Comparison of ENCODE assay signal across 19 mouse cellular contexts in genomic region chr11:44532846-44533781, GRCm38 (mm10). TPM values are rescaled to one million over a fixed set of nuclear protein-coding genes. Genes with fewer than 3 reads are reported as not detected.
DNase-seq lines count a peak whose midpoint lies in the region; ATAC-seq and TF ChIP-seq lines count a peak whose summit lies in the region.
"Had no signal": no experiment of that assay in that cellular context is flagged by ENCODE, and none has a peak within 500 bp of the region (broad histone marks: within the 10 kb centered on the region; RNA-seq: fewer than 3 reads in every experiment).

No protein-coding gene starts in this region.

- POLR2A ChIA-PET in Patski (lab: Charles Lee) = interaction anchor here (0.6 kb wide), 1 partner anchor 618 kb away, joined by 3 read pairs; no protein-coding TSS in a partner anchor

- CTCF ChIA-PET in Patski (lab: Charles Lee) = interaction anchor here (1.1 to 2.7 kb wide), 2 partner anchors 10 to 12 kb away, joined by 3 to 10 read pairs; no protein-coding TSS in a partner anchor

- no peaks in the 10 kb centered on the region for H3K9me3 ChIP-seq in embryonic facial prominence, embryonic 13.5 days
- H3K9me3 ChIP-seq in embryonic facial prominence, embryonic 10.5 days = no peaks in the 10 kb centered on the region
- H3K9me3 ChIP-seq in forebrain, embryonic 16.5 days (ENCODE audit: control insufficient read depth, low read length) = no peaks in the 10 kb centered on the region
- H3K9me3 ChIP-seq: embryonic facial prominence, embryonic 12.5 days; hindbrain, embryonic 15.5 days; midbrain, embryonic 12.5 days; neural tube, embryonic 12.5 days had no signal

- no peak overlapping the region for H3K4me3 ChIP-seq in embryonic facial prominence, embryonic 13.5 days
- H3K4me3 ChIP-seq in embryonic facial prominence, embryonic 10.5 days = no peak overlapping the region
- no peak overlapping the region for H3K4me3 ChIP-seq in cerebellum, adult 2 months (replicated peaks; ENCODE audit: insufficient read depth, low read depth, low read length)
- no peak overlapping the region for H3K4me3 ChIP-seq in forebrain, embryonic 16.5 days (replicated peaks; ENCODE audit: low read length)
- H3K4me3 ChIP-seq: embryonic facial prominence, embryonic 12.5 days; hindbrain, embryonic 15.5 days; midbrain, embryonic 12.5 days; neural tube, embryonic 12.5 days had no signal

- TF ChIP-seq POLR2A in cerebellum, adult 2 months (IDR thresholded peaks at IDR 0.05; ENCODE audit: borderline replicate concordance, insufficient read depth, low read length) = no peak

- H3K9ac ChIP-seq in embryonic facial prominence, embryonic 13.5 days = no peak overlapping the region
- no peak overlapping the region for H3K9ac ChIP-seq in forebrain, embryonic 16.5 days (replicated peaks; ENCODE audit: low read depth, low read length)
- H3K9ac ChIP-seq: embryonic facial prominence, embryonic 12.5 days; hindbrain, embryonic 15.5 days; midbrain, embryonic 12.5 days; neural tube, embryonic 12.5 days had no signal

- 0 out of 2 replicates have a peak, but pooled peaks have one; percentile 52 for ATAC-seq in embryonic facial prominence, embryonic 13.5 days (ENCODE audit: insufficient number of reproducible peaks, insufficient read depth, low FRiP score, low TSS enrichment, low read depth)
- no peak for ATAC-seq in Patski
- no peak for ATAC-seq in forebrain, embryonic 16.5 days
- ATAC-seq: activated CD4-positive, CD25-positive, alpha-beta regulatory T cell, adult 4 months; CD4-positive, CD25-positive, alpha-beta regulatory T cell, adult 4 months; intestine, postnatal 0 days had no signal

- H3K4me1 ChIP-seq in embryonic facial prominence, embryonic 13.5 days = peaks cover 11% of the 10 kb centered on the region
- H3K4me1 ChIP-seq in embryonic facial prominence, embryonic 10.5 days = no peaks in the 10 kb centered on the region
- peaks cover 32% of the 10 kb centered on the region for H3K4me1 ChIP-seq in cerebellum, adult 2 months (ENCODE audit: control insufficient read depth, insufficient read depth, low read length)
- no peaks in the 10 kb centered on the region for H3K4me1 ChIP-seq in forebrain, embryonic 16.5 days (replicated peaks; ENCODE audit: control insufficient read depth, insufficient read depth, low read length)
- H3K4me1 ChIP-seq: embryonic facial prominence, embryonic 12.5 days; midbrain, embryonic 12.5 days had no signal

- TF ChIP-seq CTCF in Patski (IDR thresholded peaks at IDR 0.05) = no peak
- TF ChIP-seq CTCF in cerebellum, adult 2 months (IDR thresholded peaks at IDR 0.05; ENCODE audit: borderline replicate concordance, insufficient read depth, low read depth, low read length) = no peak

- WGBS in embryonic facial prominence, embryonic 13.5 days = 86% methylated on average over 17 of the region's 17 CpGs
- WGBS in embryonic facial prominence, embryonic 10.5 days = 95% methylated on average over 17 of the region's 17 CpGs
- WGBS in cerebellum, adult 2 months = 26% methylated on average over 17 of the region's 17 CpGs
- WGBS in forebrain, embryonic 16.5 days = 91% methylated on average over 17 of the region's 17 CpGs

- peaks cover 68% of the 10 kb centered on the region for H3K36me3 ChIP-seq in embryonic facial prominence, embryonic 13.5 days
- H3K36me3 ChIP-seq in embryonic facial prominence, embryonic 10.5 days (replicated peaks) = peaks cover 97% of the 10 kb centered on the region
- H3K36me3 ChIP-seq in forebrain, embryonic 16.5 days (ENCODE audit: control insufficient read depth, insufficient read depth) = peaks cover 5% of the 10 kb centered on the region; the same call in 1 of the 2 replicates

- DNase-seq in embryonic facial prominence, embryonic 10.5 days (ENCODE audit: low spot score) = no peak
- peak; percentile 39 for DNase-seq in Patski (ENCODE audit: low read depth, low spot score)
- DNase-seq in cerebellum, adult 2 months = peak; percentile 81 to 90
- peak; percentile 75 to 80 for DNase-seq in cerebellum, postnatal 36 days
- DNase-seq in thymus, postnatal 10 days (ENCODE audit: low spot score in 2 of 2) = no peak
- no peak for DNase-seq in spleen, adult 12 weeks (ENCODE audit: low spot score)
- DNase-seq: adrenal gland, postnatal 10 days; heart, postnatal 36 days; lung, postnatal 10 days; thymus, postnatal 4 days had no signal

- H3K27me3 ChIP-seq in embryonic facial prominence, embryonic 13.5 days = no peaks in the 10 kb centered on the region
- H3K27me3 ChIP-seq in embryonic facial prominence, embryonic 10.5 days (replicated peaks; ENCODE audit: low read depth, poor library complexity, severe bottlenecking) = no peaks in the 10 kb centered on the region
- H3K27me3 ChIP-seq in Patski = no peaks in the 10 kb centered on the region
- no peaks in the 10 kb centered on the region for H3K27me3 ChIP-seq in cerebellum, adult 2 months (ENCODE audit: control insufficient read depth, insufficient read depth, low read length)
- no peaks in the 10 kb centered on the region for H3K27me3 ChIP-seq in forebrain, embryonic 16.5 days (replicated peaks; ENCODE audit: control insufficient read depth, insufficient read depth, low read length)
- H3K27me3 ChIP-seq: embryonic facial prominence, embryonic 12.5 days; hindbrain, embryonic 15.5 days; midbrain, embryonic 12.5 days; neural tube, embryonic 12.5 days had no signal

- H3K4me2 ChIP-seq in embryonic facial prominence, embryonic 13.5 days = no peak overlapping the region
- no peak overlapping the region for H3K4me2 ChIP-seq in forebrain, embryonic 16.5 days (ENCODE audit: low read length)
- H3K4me2 ChIP-seq: embryonic facial prominence, embryonic 12.5 days; hindbrain, embryonic 15.5 days; midbrain, embryonic 12.5 days; neural tube, embryonic 12.5 days had no signal

- in situ Hi-C loops in Patski (cut with MboI; ENCODE audit: low pct_unique_long_range_greater_than_20kb) = no loop called here

- no peak overlapping the region for H3K27ac ChIP-seq in embryonic facial prominence, embryonic 13.5 days
- H3K27ac ChIP-seq in embryonic facial prominence, embryonic 10.5 days (replicated peaks) = no peak overlapping the region
- H3K27ac ChIP-seq in cerebellum, adult 2 months (ENCODE audit: insufficient read depth, low read length) = peak overlapping the region; percentile 72
- no peak overlapping the region for H3K27ac ChIP-seq in forebrain, embryonic 16.5 days (ENCODE audit: low read length)
- H3K27ac ChIP-seq: embryonic facial prominence, embryonic 12.5 days; hindbrain, embryonic 15.5 days; midbrain, embryonic 12.5 days; neural tube, embryonic 12.5 days had no signal

RNA-seq across cellular contexts. Expression of gene Rnf145, which starts 14.3 kb away (rescaled TPM):
- 73.6 and 78.2 TPM in 2 replicates for polyA plus RNA-seq in embryonic facial prominence, embryonic 13.5 days (2015; fragmentation: Nextera tagmentation; extraction: Ambion mirVana)
- polyA plus RNA-seq in embryonic facial prominence, embryonic 10.5 days (2016; fragmentation: Nextera tagmentation; extraction: Ambion mirVana) = 87.3 and 90.3 TPM in 2 replicates
- polyA plus RNA-seq in Patski (2021) = 161 TPM
- 94.2 and 94.6 TPM in 2 replicates for polyA plus RNA-seq in cerebellum, adult 2 months (2012; rRNA removed)
- polyA plus RNA-seq in forebrain, embryonic 16.5 days (2015; fragmentation: Nextera tagmentation; extraction: Ambion mirVana) = 89.0 and 89.5 TPM in 2 replicates

Comparison
In these comparisons a context has a peak if more than half of its experiments do, and no peak if none do; other contexts are left out.
1. DNase-seq: peak in Patski (single experiment), cerebellum, adult 2 months (2 of 2) and cerebellum, postnatal 36 days (2 of 2); none in embryonic facial prominence, embryonic 10.5 days (single experiment), thymus, postnatal 10 days (0 of 2) and spleen, adult 12 weeks (single experiment).